Mouse (Mus musculus): ENCODE measurements around the gene Fgf2.

- TF ChIP-seq POLR2A (IDR thresholded peaks at IDR 0.05; ENCODE audit: control insufficient read depth in 1 of 2, insufficient read depth in 1 of 2, low read depth in 1 of 2, low read length in 2 of 2, poor library complexity in 1 of 2) (no peak), EP300 (IDR thresholded peaks at IDR 0.05; ENCODE audit: low read depth in 1 of 2, low read length in 2 of 2) (no peak), E2F4 (IDR thresholded peaks at IDR 0.05; ENCODE audit: borderline replicate concordance, low read depth, low read length) (no peak), SIN3A (IDR thresholded peaks at IDR 0.05; ENCODE audit: low read length) (no peak), ZKSCAN1 (IDR thresholded peaks at IDR 0.05; ENCODE audit: low read depth, low read length) (no peak)
These were observed 18.2 kb upstream of the Fgf2 start for GRCm38 (mm10) chr3:37329963-37330362.

Measured in MEL (cell line).